Mouse (Mus musculus): Measurements from ENCODE around the gene Pard3. TPM values are rescaled to one million over a fixed set of nuclear protein-coding genes. Genes with fewer than 3 reads are reported as not detected.

Pard3 gene
- total RNA-seq, 2 experiments from 2014 or later: 26.1 to 28.1 TPM

GRCm38 (mm10) chr8:127065791-127066190 is 2.1 kb downstream of the Pard3 start:
- DNase-seq (ENCODE audit: low spot score in 2 of 2): no peak
- H3K27ac ChIP-seq: no peak overlapping the region
- TF ChIP-seq CTCF (conservative IDR thresholded peaks at IDR 0.05): no peak
- no peak overlapping the region for H3K4me3 ChIP-seq

- H3K27ac ChIP-seq: no peak overlapping the region
- DNase-seq (ENCODE audit: low spot score in 2 of 2): no peak
- no peak for TF ChIP-seq CTCF (conservative IDR thresholded peaks at IDR 0.05)
- H3K4me3 ChIP-seq: no peak overlapping the region
Measured at GRCm38 (mm10) chr8:127066501-127066900, 2.8 kb downstream of the Pard3 start.

GRCm38 (mm10) chr8:127068719-127069118 is 5.0 kb downstream of the Pard3 start:
- TF ChIP-seq CTCF (conservative IDR thresholded peaks at IDR 0.05): no peak
- no peak overlapping the region for H3K27ac ChIP-seq
- no peak overlapping the region for H3K4me3 ChIP-seq
- DNase-seq (ENCODE audit: low spot score in 2 of 2): no peak

DNA sequence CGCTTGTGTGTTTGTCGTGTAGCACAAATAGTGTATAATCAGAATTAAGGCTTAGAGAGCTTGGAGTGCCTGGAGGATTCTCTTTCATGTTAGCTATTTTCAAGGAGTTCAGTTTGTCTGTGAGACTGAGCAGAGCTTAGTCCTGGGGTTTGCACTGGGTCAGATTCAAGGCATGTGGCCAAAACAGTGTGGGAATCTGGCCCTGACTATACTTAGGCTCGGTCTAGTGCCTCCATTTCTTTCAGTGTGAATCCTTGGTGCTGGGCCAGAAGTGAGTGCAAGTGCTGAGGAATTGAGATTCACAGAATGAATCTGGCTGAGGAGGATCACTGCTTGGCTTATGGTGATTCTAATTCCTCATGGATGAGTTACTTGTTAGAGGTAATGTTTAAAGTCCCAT is 6.5 kb downstream of the Pard3 start:
- DNase-seq (ENCODE audit: low spot score in 2 of 2): no peak
- no peak overlapping the region for H3K4me3 ChIP-seq
- TF ChIP-seq CTCF (conservative IDR thresholded peaks at IDR 0.05): no peak
- no peak overlapping the region for H3K27ac ChIP-seq

GRCm38 (mm10) chr8:127073052-127073618 is 9.4 kb downstream of the Pard3 start:
- DNase-seq (ENCODE audit: low spot score in 2 of 2): no peak
- no peak for TF ChIP-seq CTCF (conservative IDR thresholded peaks at IDR 0.05)
- H3K27ac ChIP-seq: no peak overlapping the region

DNA sequence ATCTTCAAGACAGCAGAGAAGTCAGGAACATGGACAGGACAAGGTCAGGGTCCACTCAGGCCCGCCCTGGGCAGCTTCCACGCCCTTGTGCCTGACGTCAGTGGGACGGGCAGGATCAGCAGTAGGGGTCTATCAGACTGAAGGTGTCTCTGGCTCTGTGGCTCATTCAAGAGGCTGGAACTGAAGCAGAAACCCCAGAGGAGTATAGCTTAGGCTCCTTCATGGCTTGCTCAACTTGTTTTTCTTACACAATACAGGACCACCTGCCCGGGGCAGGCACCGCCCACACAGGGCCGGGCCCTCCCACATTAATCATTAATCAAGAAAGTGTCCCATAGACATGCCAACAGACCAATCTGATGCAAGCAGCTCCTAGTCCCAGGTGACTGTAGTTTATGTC is 12.8 kb downstream of the Pard3 start:
- no peak overlapping the region for H3K4me3 ChIP-seq
- no peak overlapping the region for H3K27ac ChIP-seq
- no peak for DNase-seq (ENCODE audit: low spot score in 2 of 2)
- no peak for TF ChIP-seq CTCF (conservative IDR thresholded peaks at IDR 0.05)

More at GRCm38 (mm10) chr8:127073052-127073618, 9.4 kb downstream of the Pard3 start:
- no peak overlapping the region for H3K4me3 ChIP-seq

- DNase-seq (ENCODE audit: low spot score in 2 of 2): no peak
- TF ChIP-seq CTCF (conservative IDR thresholded peaks at IDR 0.05): no peak
- Histone ChIP-seq H3K4me3 (no peak overlapping the region), H3K27ac (no peak overlapping the region)
Measured at GRCm38 (mm10) chr8:127079244-127079805, 15.6 kb downstream of the Pard3 start.

DNA sequence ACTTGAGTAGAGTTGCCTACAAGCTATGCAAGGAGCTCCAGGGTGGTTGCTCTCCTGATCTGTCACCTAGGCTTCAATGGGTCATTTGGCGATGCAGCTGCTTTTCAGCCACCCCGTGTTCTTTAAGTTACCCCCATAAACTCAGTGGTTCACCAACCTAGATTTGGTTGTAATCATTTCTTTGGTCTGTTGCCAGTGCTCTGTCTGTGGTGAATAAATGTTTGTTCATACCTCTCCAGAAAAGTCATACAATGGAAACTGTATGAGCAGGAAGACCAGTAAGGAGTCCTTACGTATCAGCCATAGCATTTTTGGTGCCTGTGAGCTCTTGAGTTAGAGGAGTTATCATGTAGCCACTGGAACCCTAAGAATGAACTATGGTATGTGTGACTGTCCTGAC is 17.6 kb downstream of the Pard3 start:
- no peak for DNase-seq (ENCODE audit: low spot score in 2 of 2)
- TF ChIP-seq CTCF (conservative IDR thresholded peaks at IDR 0.05): no peak
- no peak overlapping the region for H3K4me3 ChIP-seq
- H3K27ac ChIP-seq: no peak overlapping the region

DNA sequence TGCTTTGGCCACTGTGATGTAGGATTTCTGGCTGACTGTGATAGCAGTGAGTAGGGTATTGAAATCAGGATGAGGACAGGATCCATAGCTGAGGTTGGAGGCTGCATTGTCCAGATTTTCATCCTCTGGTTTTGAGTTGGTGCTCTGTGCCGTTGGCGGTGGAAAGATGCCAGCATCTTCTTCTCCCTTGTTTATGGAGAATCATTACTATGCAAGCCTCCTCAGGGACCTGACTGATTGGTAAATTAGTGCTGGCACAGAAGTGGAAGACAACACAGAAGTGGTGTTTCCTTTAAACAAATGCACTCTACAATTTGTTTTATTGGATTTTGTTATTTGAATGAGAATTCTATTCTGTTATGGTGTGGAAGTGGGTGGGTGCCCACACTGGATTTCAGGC is 18.8 kb downstream of the Pard3 start:
- TF ChIP-seq CTCF (conservative IDR thresholded peaks at IDR 0.05): no peak
- Histone ChIP-seq H3K27ac (no peak overlapping the region), H3K4me3 (no peak overlapping the region)
- no peak for DNase-seq (ENCODE audit: low spot score in 2 of 2)

- no peak for DNase-seq (ENCODE audit: low spot score in 2 of 2)
- Histone ChIP-seq H3K4me3 (no peak overlapping the region), H3K27ac (no peak overlapping the region)
- TF ChIP-seq CTCF (conservative IDR thresholded peaks at IDR 0.05): no peak
Measured at GRCm38 (mm10) chr8:127084565-127084964, 20.9 kb downstream of the Pard3 start.

- H3K4me3 ChIP-seq: no peak overlapping the region
- TF ChIP-seq CTCF (conservative IDR thresholded peaks at IDR 0.05): no peak
- H3K27ac ChIP-seq: no peak overlapping the region
- DNase-seq (ENCODE audit: low spot score in 2 of 2): no peak
Measured at GRCm38 (mm10) chr8:127087434-127087833, 23.7 kb downstream of the Pard3 start.

- DNase-seq (ENCODE audit: low spot score in 2 of 2): no peak
- no peak overlapping the region for H3K27ac ChIP-seq
- TF ChIP-seq CTCF (conservative IDR thresholded peaks at IDR 0.05): no peak
Measured at GRCm38 (mm10) chr8:127088372-127088771, 24.7 kb downstream of the Pard3 start.

GRCm38 (mm10) chr8:127089021-127089420 is 25.3 kb downstream of the Pard3 start:
- Histone ChIP-seq H3K27ac (no peak overlapping the region), H3K4me3 (no peak overlapping the region)
- no peak for TF ChIP-seq CTCF (conservative IDR thresholded peaks at IDR 0.05)
- DNase-seq (ENCODE audit: low spot score in 2 of 2): no peak

More at GRCm38 (mm10) chr8:127088372-127088771, 24.7 kb downstream of the Pard3 start:
- H3K4me3 ChIP-seq: no peak overlapping the region

DNA sequence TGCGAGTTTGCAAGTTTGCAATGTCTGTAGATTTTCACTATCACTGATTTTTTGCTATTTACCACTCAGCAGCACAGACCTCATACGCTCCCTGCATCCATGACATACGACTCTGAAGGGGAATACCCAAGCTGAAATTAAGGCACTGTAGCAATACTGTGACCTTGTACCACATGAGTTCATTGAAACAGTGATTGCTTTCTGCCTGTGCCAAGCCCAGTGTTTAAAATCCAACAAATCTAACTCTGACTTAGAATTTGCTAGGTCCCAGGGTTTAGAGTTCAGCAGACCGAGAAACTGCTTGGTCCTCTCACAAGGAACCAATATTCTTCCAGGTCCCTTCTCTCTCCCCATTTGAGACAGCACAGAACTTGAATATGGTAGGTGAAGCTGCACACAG is 26.7 kb downstream of the Pard3 start:
- TF ChIP-seq CTCF (conservative IDR thresholded peaks at IDR 0.05): no peak
- no peak overlapping the region for H3K27ac ChIP-seq
- no peak for DNase-seq (ENCODE audit: low spot score in 2 of 2)

More for the DNA sequence above, 26.7 kb downstream of the Pard3 start:
- no peak overlapping the region for H3K4me3 ChIP-seq
